Comparison of ENCODE assay signal across 16 mouse cellular contexts in genomic region chr2:57539842-57540241, GRCm38 (mm10).
"Had no signal": no experiment of that assay in that cellular context is flagged by ENCODE, and none has a peak within 500 bp of the region (broad histone marks: within the 10 kb centered on the region; RNA-seq: fewer than 3 reads in every experiment).

No protein-coding gene starts in this region.

- ATAC-seq: hindbrain, embryonic 16.5 days; inflammation-experienced regulatory T-cells, adult 6 months; intestine, embryonic 15.5 days; intestine, postnatal 0 days; liver, embryonic 12.5 days had no signal

- DNase-seq: gastrocnemius, adult 2 months; gastrocnemius, postnatal 10 days; gastrocnemius, postnatal 25 days; heart, adult 18-20 months; heart, postnatal 10 days; heart, postnatal 4 days; kidney, adult 18-20 months; kidney, adult 8-10 months; kidney, postnatal 10 days; kidney, postnatal 25 days; kidney, postnatal 4 days had no signal
